Mouse (Mus musculus) limb, embryonic 10.5 days (tissue): ENCODE data around the gene Wnk1. TPM values are rescaled to one million over a fixed set of nuclear protein-coding genes. Genes with fewer than 3 reads are reported as not detected.

Experiments
- DNase-seq: peaks from one replicate; pipeline ENCODE4 v3.0.0-alpha.2; 2017; ENCODE audit warnings: low spot score
- H3K27ac ChIP-seq: fragments of 300-500 bp; sonication (generic); 2 replicates; pipeline ENCODE4 v1.5.1; 2016; ENCODE audit warnings: mild to moderate bottlenecking
- H3K27me3 ChIP-seq: fragments of 300-500 bp; sonication (generic); 2 replicates; pipeline ENCODE4 v1.6.1; 2016; ENCODE audit warnings: low read depth, mild to moderate bottlenecking; ENCODE audit not compliant: poor library complexity, severe bottlenecking
- H3K36me3 ChIP-seq: fragments of 300-500 bp; sonication (generic); 2 replicates; pipeline ENCODE4 v1.6.1; 2016; ENCODE audit warnings: mild to moderate bottlenecking, moderate library complexity
- H3K4me1 ChIP-seq: fragments of 300-500 bp; sonication (generic); 2 replicates; pipeline ENCODE4 v1.6.1; 2016
- H3K4me3 ChIP-seq: fragments of 300-500 bp; sonication (generic); 2 replicates; pipeline ENCODE4 v1.5.1; 2016; ENCODE audit warnings: mild to moderate bottlenecking, moderate library complexity
- H3K9me3 ChIP-seq: fragments of 300-500 bp; sonication (generic); replicated peaks from 2 replicates; pipeline ENCODE4 v1.6.1; 2016; ENCODE audit warnings: mild to moderate bottlenecking
- WGBS: fragments of 180-500 bp; shearing (Covaris S2); methylation state at CpG from one replicate; pipeline ENCODE4 v1.1.7; 2016; 5-methylcytosine and 5-hydroxymethylcytosine counted together
- microRNA counts: library from miRNA; unstranded; fragments of <30 nt; microRNA quantifications from one replicate; lab custom pipeline; 2017
- microRNA-seq: library from miRNA; unstranded; fragments of <30 nt; microRNA quantifications from one replicate; pipeline ENCODE4, GENCODE M21; 2017
- polyA plus RNA-seq: library from polyadenylated mRNA; unstranded; fragments of >200 nt; fragmentation: Nextera tagmentation; extraction: Ambion mirVana; gene quantifications from 2 replicates; pipeline ENCODE4 v1.2.1, GENCODE M21; 2016

The Wnk1 gene
- polyA plus RNA-seq, 1 experiment from 2014 or later, result 43.9 TPM

DNA sequence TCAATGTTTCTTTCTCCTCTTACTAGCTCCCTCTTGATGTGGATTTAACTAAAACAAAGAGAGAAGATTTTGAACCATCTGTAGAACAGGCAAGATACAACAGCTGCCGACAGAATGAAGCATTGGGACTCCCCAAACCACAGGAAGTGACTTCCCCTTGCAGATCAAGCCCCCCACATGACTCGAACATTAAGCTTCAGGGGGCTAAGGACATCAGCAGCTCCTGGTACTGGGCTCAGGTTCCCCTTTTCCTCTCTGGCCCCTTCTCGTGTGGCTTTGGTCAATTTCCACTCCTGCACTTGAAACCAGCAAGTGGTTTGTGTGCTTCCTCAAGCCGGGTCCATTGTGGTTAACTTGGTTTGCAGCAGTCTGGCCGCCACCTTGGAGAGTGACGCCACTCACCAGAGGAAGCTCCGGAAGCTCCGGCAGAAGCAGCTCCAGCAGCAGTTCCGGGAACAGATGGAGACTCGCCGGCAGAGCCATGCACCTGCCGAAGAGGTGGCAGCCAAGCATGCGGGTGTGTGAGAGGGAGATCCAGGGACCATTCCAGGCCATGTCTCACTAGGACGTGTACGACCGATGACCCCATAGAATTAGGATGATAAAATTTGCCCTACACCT is 119.8 kb downstream of the Wnk1 start:
- no peak overlapping the region for H3K4me3 ChIP-seq
- DNase-seq, result no peak
- H3K9me3 ChIP-seq, result no peaks in the 10 kb centered on the region
- no peak overlapping the region for H3K27ac ChIP-seq
- H3K36me3 ChIP-seq, result peaks cover 90% of the 10 kb centered on the region
- no peaks in the 10 kb centered on the region for H3K4me1 ChIP-seq
- 89% methylated on average over 16 of the region's 16 CpGs for WGBS
- no peaks in the 10 kb centered on the region for H3K27me3 ChIP-seq

DNA sequence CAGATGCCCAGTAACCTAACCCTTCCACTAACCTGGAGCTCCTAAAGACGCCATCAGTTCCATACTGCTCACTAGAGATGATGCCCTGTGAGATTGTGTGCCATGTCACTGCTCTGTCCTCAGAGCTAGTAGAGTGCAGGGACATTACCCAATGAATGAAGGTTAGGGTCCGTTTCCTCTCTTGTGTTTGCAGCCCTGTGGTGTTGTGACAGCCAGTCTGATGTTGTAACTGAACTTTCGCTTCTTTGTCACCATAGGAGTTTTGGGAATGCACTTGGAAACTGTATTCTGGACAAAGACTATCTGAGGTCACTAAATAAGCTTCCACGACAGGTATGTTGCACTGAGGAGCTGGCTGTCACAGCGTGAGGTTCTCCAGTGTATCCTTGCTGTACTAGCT is 122.8 kb downstream of the Wnk1 start:
- WGBS, result 91% methylated on average over 5 of the region's 5 CpGs
- Histone ChIP-seq H3K4me3 (no peak overlapping the region), H3K36me3 (peaks cover 91% of the 10 kb centered on the region), H3K27me3 (no peaks in the 10 kb centered on the region), H3K27ac (no peak overlapping the region), H3K4me1 (no peaks in the 10 kb centered on the region), H3K9me3 (no peaks in the 10 kb centered on the region)
- DNase-seq, result no peak

DNA sequence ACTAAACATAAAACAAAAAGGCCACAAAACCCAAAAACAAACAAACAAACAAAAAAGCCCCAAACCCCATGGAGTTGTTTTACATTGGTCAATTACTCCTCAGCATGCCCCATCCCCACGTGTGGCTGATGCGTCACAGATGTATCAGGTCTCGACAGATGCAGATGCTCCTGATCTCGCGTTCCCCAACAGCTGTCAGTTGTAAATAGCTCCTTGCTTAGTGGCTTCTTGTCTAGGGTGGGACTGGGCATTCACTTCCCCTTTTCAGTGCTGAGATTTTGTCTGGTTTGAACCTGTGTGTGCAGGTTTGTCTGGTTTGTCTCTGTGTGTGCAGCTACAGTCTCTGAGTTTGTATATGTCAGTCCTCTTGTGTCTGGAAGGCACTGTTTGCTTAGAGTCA is 126.4 kb downstream of the Wnk1 start:
- Histone ChIP-seq H3K27me3 (no peaks in the 10 kb centered on the region), H3K4me1 (no peaks in the 10 kb centered on the region), H3K27ac (no peak overlapping the region), H3K9me3 (no peaks in the 10 kb centered on the region), H3K36me3 (peaks cover 66% of the 10 kb centered on the region), H3K4me3 (no peak overlapping the region)
- 75% methylated on average over 5 of the region's 5 CpGs for WGBS
- no peak for DNase-seq

GRCm38 (mm10) chr6:119905461-119905860 is 133.0 kb downstream of the Wnk1 start:
- no peaks in the 10 kb centered on the region for H3K27me3 ChIP-seq
- peaks cover 17% of the 10 kb centered on the region for H3K4me1 ChIP-seq
- no peaks in the 10 kb centered on the region for H3K9me3 ChIP-seq
- H3K27ac ChIP-seq, result no peak overlapping the region
- DNase-seq, result no peak
- H3K4me3 ChIP-seq, result no peak overlapping the region
- WGBS, result 93% methylated on average over 5 of the region's 5 CpGs
- peaks cover 27% of the 10 kb centered on the region for H3K36me3 ChIP-seq

- peaks cover 27% of the 10 kb centered on the region for H3K36me3 ChIP-seq
- 25% methylated on average over 15 of the region's 15 CpGs for WGBS
- peaks cover 17% of the 10 kb centered on the region for H3K4me1 ChIP-seq
- no peak for DNase-seq
- H3K9me3 ChIP-seq, result no peaks in the 10 kb centered on the region
- H3K27ac ChIP-seq, result peak overlapping the region; percentile 95
- H3K27me3 ChIP-seq, result no peaks in the 10 kb centered on the region
- H3K4me3 ChIP-seq, result peak overlapping the region; percentile 86
Measured at GRCm38 (mm10) chr6:119903081-119903789, 135.2 kb downstream of the Wnk1 start.

GRCm38 (mm10) chr6:119902204-119903080 is 136.0 kb downstream of the Wnk1 start, which contains the start of gene Rad52:
Gene Rad52 (plus strand): TSS chr6:119902698.
- DNase-seq, result peak; percentile 91
- H3K9me3 ChIP-seq, result no peaks in the 10 kb centered on the region
- 2% methylated on average over 67 of the region's 67 CpGs for WGBS
- H3K27ac ChIP-seq, result peak within 1 kb of the TSS; percentile 95
- H3K4me1 ChIP-seq, result peaks cover 17% of the 10 kb centered on the region
- H3K4me3 ChIP-seq, result peak within 1 kb of the TSS; percentile 86
- no peaks in the 10 kb centered on the region for H3K27me3 ChIP-seq
- H3K36me3 ChIP-seq, result peaks cover 24% of the 10 kb centered on the region

DNA sequence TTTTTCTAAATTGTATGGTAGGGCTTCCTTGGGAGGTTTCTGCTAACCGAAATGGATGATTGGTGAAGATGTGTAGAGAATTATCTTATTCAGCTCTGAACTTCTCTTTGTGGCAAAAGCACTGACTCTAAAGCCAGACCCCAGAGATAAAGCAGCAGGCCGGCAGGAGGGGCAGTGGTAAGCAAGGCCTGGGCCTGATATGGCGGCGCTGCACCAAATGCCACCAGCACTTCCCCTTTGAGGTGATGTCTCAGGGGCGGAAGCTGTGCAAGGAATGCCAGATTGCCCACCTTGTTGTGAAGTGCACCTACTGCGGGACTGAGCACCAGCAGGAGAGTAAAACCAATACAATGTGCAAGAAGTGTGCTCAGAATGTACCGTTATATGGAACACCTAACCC is 145.8 kb downstream of the Wnk1 start:
- 84% methylated on average over 7 of the region's 7 CpGs for WGBS
- Histone ChIP-seq H3K36me3 (no peaks in the 10 kb centered on the region), H3K27ac (no peak overlapping the region), H3K4me3 (no peak overlapping the region), H3K4me1 (peaks cover 2% of the 10 kb centered on the region), H3K27me3 (no peaks in the 10 kb centered on the region), H3K9me3 (no peaks in the 10 kb centered on the region)
- no peak for DNase-seq

- Histone ChIP-seq H3K4me3 (no peak overlapping the region), H3K27me3 (no peaks in the 10 kb centered on the region)
- 86% methylated on average over 7 of the region's 7 CpGs for WGBS
Measured at GRCm38 (mm10) chr6:119883151-119883550, 155.3 kb downstream of the Wnk1 start.

More at GRCm38 (mm10) chr6:119883151-119883550, 155.3 kb downstream of the Wnk1 start:
- Histone ChIP-seq H3K27ac (no peak overlapping the region), H3K9me3 (no peaks in the 10 kb centered on the region), H3K36me3 (no peaks in the 10 kb centered on the region), H3K4me1 (peaks cover 9% of the 10 kb centered on the region)
- no peak for DNase-seq

MicroRNA genes within 50 kb of the gene (microRNA counts, 519-probe panel; counts per million panel counts)
- 684 counts per million, percentile 72 among the panel's probes with 10 or more counts for microRNA mmu-miR-706 (lab: Ali Mortazavi, UCI)

Small RNA genes within 50 kb of the gene (microRNA-seq; reads per million reads assigned to microRNA genes)
- not detected for gene Mir706

Other genes with a start within 250 kb of the Wnk1 start
- gene Erc1, start 190.5 kb downstream of the Wnk1 start, polyA plus RNA-seq, result 23.3 and 27.7 TPM in 2 replicates
- gene Rad52, start 136.0 kb downstream of the Wnk1 start, polyA plus RNA-seq, result 25.6 and 25.9 TPM in 2 replicates
- 0.31 TPM in 1 of 2 replicates, not detected in the other for gene Ninj2, start 54.7 kb upstream of the Wnk1 start, polyA plus RNA-seq